Mouse (Mus musculus): ENCODE results near the gene Ttc32. TPM values are rescaled to one million over a fixed set of nuclear protein-coding genes. Genes with fewer than 3 reads are reported as not detected.
"Not testable (repeated sequence)": the region's sequence is repeated elsewhere in the genome, so short reads cannot be mapped to it uniquely, and the experiment has no call there.

The Ttc32 gene
- polyA plus RNA-seq, 1 experiment = 19.0 TPM

- Histone ChIP-seq H3K4me1 (no peaks in the 10 kb centered on the region), H3K27me3 (replicated peaks) (no peaks in the 10 kb centered on the region), H3K4me3 (replicated peaks) (no peak overlapping the region), H3K9me3 (no peaks in the 10 kb centered on the region), H3K36me3 (replicated peaks; ENCODE audit: low read length) (no peaks in the 10 kb centered on the region)
- TF ChIP-seq GATA1 (IDR thresholded peaks at IDR 0.05; ENCODE audit: borderline replicate concordance, low read length) (no peak), FLI1 (IDR thresholded peaks at IDR 0.05; ENCODE audit: low read length) (no peak)
Measured at GRCm38 (mm10) chr12:9023031-9023430, 6.8 kb upstream of the Ttc32 start.

- H3K9me3 ChIP-seq = no peaks in the 10 kb centered on the region
- H3K36me3 ChIP-seq (replicated peaks; ENCODE audit: low read length) = no peaks in the 10 kb centered on the region
- H3K27me3 ChIP-seq (replicated peaks) = no peaks in the 10 kb centered on the region
- no peaks in the 10 kb centered on the region for H3K4me1 ChIP-seq
- no peak overlapping the region for H3K4me3 ChIP-seq (replicated peaks)
- no peak for TF ChIP-seq GATA1 (IDR thresholded peaks at IDR 0.05; ENCODE audit: borderline replicate concordance, low read length)
- TF ChIP-seq FLI1 (IDR thresholded peaks at IDR 0.05; ENCODE audit: low read length) = no peak
Measured at GRCm38 (mm10) chr12:9024071-9024470, 5.7 kb upstream of the Ttc32 start.

- no peak for TF ChIP-seq GATA1 (IDR thresholded peaks at IDR 0.05; ENCODE audit: borderline replicate concordance, low read length)
- no peak for TF ChIP-seq FLI1 (IDR thresholded peaks at IDR 0.05; ENCODE audit: low read length)
- Histone ChIP-seq H3K27me3 (replicated peaks) (no peaks in the 10 kb centered on the region), H3K36me3 (replicated peaks; ENCODE audit: low read length) (no peaks in the 10 kb centered on the region), H3K4me3 (replicated peaks) (no peak overlapping the region), H3K4me1 (no peaks in the 10 kb centered on the region; the same call in 1 of the 2 replicates), H3K9me3 (no peaks in the 10 kb centered on the region)
Measured at GRCm38 (mm10) chr12:9024736-9025135, 5.1 kb upstream of the Ttc32 start.

- Histone ChIP-seq H3K9me3 (no peaks in the 10 kb centered on the region), H3K4me1 (peaks cover 15% of the 10 kb centered on the region), H3K36me3 (replicated peaks; ENCODE audit: low read length) (no peaks in the 10 kb centered on the region), H3K4me3 (replicated peaks) (peak overlapping the region; percentile 4), H3K27me3 (replicated peaks) (no peaks in the 10 kb centered on the region)
- TF ChIP-seq FLI1 (IDR thresholded peaks at IDR 0.05; ENCODE audit: low read length) (no peak), GATA1 (IDR thresholded peaks at IDR 0.05; ENCODE audit: borderline replicate concordance, low read length) (no peak)
Measured at GRCm38 (mm10) chr12:9026843-9027242, 3.0 kb upstream of the Ttc32 start.

GRCm38 (mm10) chr12:9028816-9029215, 981 bp upstream of the Ttc32 start:
- H3K4me3 ChIP-seq (replicated peaks) = peak overlapping the region; percentile 59
- not testable (repeated sequence) for H3K36me3 ChIP-seq (replicated peaks; ENCODE audit: low read length); H3K27me3 ChIP-seq (replicated peaks); H3K9me3 ChIP-seq
- H3K4me1 ChIP-seq = peaks cover 20% of the 10 kb centered on the region

- no peak for TF ChIP-seq FLI1 (IDR thresholded peaks at IDR 0.05; ENCODE audit: low read length)
- TF ChIP-seq GATA1 (IDR thresholded peaks at IDR 0.05; ENCODE audit: borderline replicate concordance, low read length) = peak; percentile 98
- peaks cover 24% of the 10 kb centered on the region for H3K4me1 ChIP-seq
- no peaks in the 10 kb centered on the region for H3K9me3 ChIP-seq
- H3K4me3 ChIP-seq (replicated peaks) = peak overlapping the region; percentile 93
- H3K27me3 ChIP-seq (replicated peaks) = no peaks in the 10 kb centered on the region
- H3K36me3 ChIP-seq (replicated peaks; ENCODE audit: low read length) = no peaks in the 10 kb centered on the region
Measured at GRCm38 (mm10) chr12:9029506-9029887, 300 bp upstream of the Ttc32 start.

- Histone ChIP-seq H3K27me3 (replicated peaks) (no peaks in the 10 kb centered on the region), H3K4me3 (replicated peaks) (peak overlapping the region; percentile 28), H3K4me1 (peaks cover 24% of the 10 kb centered on the region), H3K9me3 (no peaks in the 10 kb centered on the region), H3K36me3 (replicated peaks; ENCODE audit: low read length) (no peaks in the 10 kb centered on the region)
- TF ChIP-seq GATA1 (IDR thresholded peaks at IDR 0.05; ENCODE audit: borderline replicate concordance, low read length) (no peak), FLI1 (IDR thresholded peaks at IDR 0.05; ENCODE audit: low read length) (no peak)
Measured at GRCm38 (mm10) chr12:9031166-9031565, 1.4 kb downstream of the Ttc32 start.

- TF ChIP-seq FLI1 (IDR thresholded peaks at IDR 0.05; ENCODE audit: low read length) = no peak
- no peak for TF ChIP-seq GATA1 (IDR thresholded peaks at IDR 0.05; ENCODE audit: borderline replicate concordance, low read length)
- Histone ChIP-seq H3K9me3 (no peaks in the 10 kb centered on the region), H3K36me3 (replicated peaks; ENCODE audit: low read length) (no peaks in the 10 kb centered on the region), H3K4me1 (peaks cover 26% of the 10 kb centered on the region), H3K4me3 (replicated peaks) (no peak overlapping the region), H3K27me3 (replicated peaks) (no peaks in the 10 kb centered on the region)
Measured at GRCm38 (mm10) chr12:9033140-9033539, 3.3 kb downstream of the Ttc32 start.

GRCm38 (mm10) chr12:9036409-9036808, 6.6 kb downstream of the Ttc32 start:
- H3K36me3 ChIP-seq (replicated peaks; ENCODE audit: low read length) = peaks cover 5% of the 10 kb centered on the region
- no peak for TF ChIP-seq GATA1 (IDR thresholded peaks at IDR 0.05; ENCODE audit: borderline replicate concordance, low read length)
- TF ChIP-seq FLI1 (IDR thresholded peaks at IDR 0.05; ENCODE audit: low read length) = no peak
- no peak overlapping the region for H3K4me3 ChIP-seq (replicated peaks)

GRCm38 (mm10) chr12:9040177-9040576, 10.4 kb downstream of the Ttc32 start:
- no peak overlapping the region for H3K4me3 ChIP-seq (replicated peaks)
- peaks cover 21% of the 10 kb centered on the region for H3K36me3 ChIP-seq (replicated peaks; ENCODE audit: low read length)
- peaks cover 4% of the 10 kb centered on the region; the same call in 1 of the 2 replicates for H3K4me1 ChIP-seq
- no peaks in the 10 kb centered on the region for H3K27me3 ChIP-seq (replicated peaks)
- no peak for TF ChIP-seq FLI1 (IDR thresholded peaks at IDR 0.05; ENCODE audit: low read length)
- no peak for TF ChIP-seq GATA1 (IDR thresholded peaks at IDR 0.05; ENCODE audit: borderline replicate concordance, low read length)
- H3K9me3 ChIP-seq = peaks cover 6% of the 10 kb centered on the region

More at GRCm38 (mm10) chr12:9036409-9036808, 6.6 kb downstream of the Ttc32 start:
- Histone ChIP-seq H3K9me3 (no peaks in the 10 kb centered on the region), H3K4me1 (peaks cover 14% of the 10 kb centered on the region), H3K27me3 (replicated peaks) (no peaks in the 10 kb centered on the region)

GRCm38 (mm10) chr12:9040686-9041085, 10.9 kb downstream of the Ttc32 start:
- Histone ChIP-seq H3K27me3 (replicated peaks) (no peaks in the 10 kb centered on the region), H3K36me3 (replicated peaks; ENCODE audit: low read length) (peaks cover 21% of the 10 kb centered on the region), H3K9me3 (peaks cover 6% of the 10 kb centered on the region), H3K4me1 (peaks cover 5% of the 10 kb centered on the region), H3K4me3 (replicated peaks) (no peak overlapping the region)
- no peak for TF ChIP-seq FLI1 (IDR thresholded peaks at IDR 0.05; ENCODE audit: low read length)
- TF ChIP-seq GATA1 (IDR thresholded peaks at IDR 0.05; ENCODE audit: borderline replicate concordance, low read length) = no peak
